In the genomic region with DNA sequence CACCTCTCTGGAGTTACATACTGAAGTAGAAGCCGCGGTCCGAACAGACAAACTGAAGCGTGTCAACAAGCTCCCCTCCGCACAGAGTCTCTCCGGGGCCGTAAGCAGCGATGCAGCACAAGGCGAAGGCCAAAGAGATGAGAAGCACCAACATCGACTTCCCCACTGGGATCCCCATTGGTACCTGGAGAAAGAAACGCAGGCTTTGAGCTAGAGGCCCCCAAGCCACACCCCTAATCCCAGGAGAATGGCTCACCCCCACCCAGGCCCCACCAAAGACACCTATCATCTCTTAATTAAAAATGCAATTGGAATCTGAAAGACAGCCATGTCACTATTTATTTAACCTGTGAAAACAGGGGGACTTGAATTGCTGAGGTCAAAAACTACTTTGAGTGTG, we compare ENCODE assay signal across 12 mouse cellular contexts. TPM values are rescaled to one million over a fixed set of nuclear protein-coding genes. Genes with fewer than 3 reads are reported as not detected.
DNase-seq lines count a peak whose midpoint lies in the region; ATAC-seq and TF ChIP-seq lines count a peak whose summit lies in the region.
"Had no signal": no experiment of that assay in that cellular context is flagged by ENCODE, and none has a peak within 500 bp of the region (broad histone marks: within the 10 kb centered on the region; RNA-seq: fewer than 3 reads in every experiment).

No protein-coding gene starts in this region.

- 18% methylated on average over 11 of the region's 11 CpGs for WGBS in heart, embryonic 14.5 days
- 22% methylated on average over 11 of the region's 11 CpGs for WGBS in liver, embryonic 13.5 days (ENCODE audit: insufficient replicate concordance)
- 51% methylated on average over 11 of the region's 11 CpGs for WGBS in thymus, adult 2 months

- H3K4me1 ChIP-seq in heart, embryonic 14.5 days (ENCODE audit: control insufficient read depth in 2 of 2, insufficient read depth in 2 of 2, low read length in 2 of 2) = peaks cover 0 to 20% of the 10 kb centered on the region in 2 experiments; a peak in 3 of 4 replicates
- no peaks in the 10 kb centered on the region for H3K4me1 ChIP-seq in embryonic fibroblast, embryonic 13.5 days (ENCODE audit: control insufficient read depth, insufficient read depth, low read length)
- peaks cover 13% of the 10 kb centered on the region for H3K4me1 ChIP-seq in liver, embryonic 13.5 days (replicated peaks)
- H3K4me1 ChIP-seq in thymus, adult 2 months (replicated peaks; ENCODE audit: control insufficient read depth, insufficient read depth, low read length) = no peaks in the 10 kb centered on the region; the same call in none of the 2 replicates

- peaks cover 62% of the 10 kb centered on the region for H3K36me3 ChIP-seq in heart, embryonic 14.5 days (ENCODE audit: control insufficient read depth, insufficient read depth, low read length)
- 0 out of 2 replicates have a peak, but pooled peaks cover 3% of the 10 kb centered on the region for H3K36me3 ChIP-seq in liver, embryonic 13.5 days
- H3K36me3 ChIP-seq in thymus, adult 2 months (ENCODE audit: control insufficient read depth, insufficient read depth, low read length) = no peaks in the 10 kb centered on the region

- H3K27me3 ChIP-seq in heart, embryonic 14.5 days (ENCODE audit: control insufficient read depth, insufficient read depth, low read length) = peaks cover 62% of the 10 kb centered on the region
- peaks cover 88% of the 10 kb centered on the region for H3K27me3 ChIP-seq in liver, embryonic 13.5 days
- peaks cover 26% of the 10 kb centered on the region for H3K27me3 ChIP-seq in thymus, adult 2 months (ENCODE audit: control insufficient read depth, insufficient read depth, low read length)

- H3K9ac ChIP-seq in heart, embryonic 14.5 days (ENCODE audit: low read length) = peak overlapping the region; percentile 95
- H3K9ac ChIP-seq in liver, embryonic 13.5 days = 0 out of 2 replicates have a peak overlapping the region, but pooled peaks have one; percentile 5

- H3K4me2 ChIP-seq in heart, embryonic 14.5 days (ENCODE audit: low read length) = peak overlapping the region; percentile 65
- peak overlapping the region; percentile 47 for H3K4me2 ChIP-seq in liver, embryonic 13.5 days

- peak overlapping the region; percentile 42 to 70; a peak in 3 of 4 replicates for H3K27ac ChIP-seq in heart, embryonic 14.5 days (replicated peaks in 1 of 2; ENCODE audit: control insufficient read depth in 1 of 2, insufficient read depth in 1 of 2, low read depth in 2 of 2, low read length in 2 of 2)
- no peak overlapping the region for H3K27ac ChIP-seq in embryonic fibroblast, embryonic 13.5 days (ENCODE audit: insufficient read depth, low read length)
- H3K27ac ChIP-seq in liver, embryonic 13.5 days = peak overlapping the region; percentile 43; the same call in 1 of the 2 replicates
- no peak overlapping the region for H3K27ac ChIP-seq in thymus, adult 2 months (ENCODE audit: control insufficient read depth, insufficient read depth, low read length)

- intact Hi-C loops in heart, postnatal 14 days (cut with DNase I) = no loop called here

- peak overlapping the region; percentile 62 for H3K4me3 ChIP-seq in heart, embryonic 14.5 days (ENCODE audit: control insufficient read depth in 1 of 2, insufficient read depth in 1 of 2, low read depth in 1 of 2, low read length in 2 of 2)
- H3K4me3 ChIP-seq in embryonic fibroblast, embryonic 13.5 days (ENCODE audit: insufficient read depth, low read length) = peak overlapping the region; percentile 40
- H3K4me3 ChIP-seq in liver, embryonic 13.5 days (replicated peaks) = peak overlapping the region; percentile 47
- no peak overlapping the region for H3K4me3 ChIP-seq in thymus, adult 2 months (ENCODE audit: control insufficient read depth, insufficient read depth, low read length)

- ATAC-seq in heart, embryonic 14.5 days (ENCODE audit: insufficient number of reproducible peaks, insufficient read depth, low FRiP score, low read depth) = no peak
- ATAC-seq in liver, embryonic 13.5 days (ENCODE audit: low read depth) = no peak
- ATAC-seq in cerebellum, adult (ENCODE audit: insufficient number of reproducible peaks, low FRiP score, low TSS enrichment) = no peak
- ATAC-seq: CD4-positive, CD25-positive, alpha-beta regulatory T cell, adult 4 months had no signal

- H3K9me3 ChIP-seq in heart, embryonic 14.5 days (ENCODE audit: control insufficient read depth, low read length) = no peaks in the 10 kb centered on the region
- H3K9me3 ChIP-seq in liver, embryonic 13.5 days (replicated peaks) = no peaks in the 10 kb centered on the region

- no peak for DNase-seq in heart, postnatal 14 days
- peak; percentile 60 for DNase-seq in ES-CJ7 (ENCODE audit: low read depth, low spot score)
- DNase-seq in liver, embryonic 13.5 days = no peak
- no peak for DNase-seq in c-Kit-positive CD71-positive TER-119-positive erythroid progenitor cells, embryonic 14.5 days (ENCODE audit: low spot score)
- no peak for DNase-seq in thymus, adult 2 months
- DNase-seq: thymus, postnatal 25 days had no signal

- peak; percentile 13; the same call in 1 of the 2 replicates for TF ChIP-seq POLR2A in embryonic fibroblast, embryonic 13.5 days (IDR thresholded peaks at IDR 0.05; ENCODE audit: low read depth, low read length)
- TF ChIP-seq POLR2A in thymus, adult 2 months (IDR thresholded peaks at IDR 0.05; ENCODE audit: control insufficient read depth, extremely low read depth, insufficient read depth, low read length, poor library complexity) = no peak

- TF ChIP-seq CTCF in embryonic fibroblast, embryonic 13.5 days (IDR thresholded peaks at IDR 0.05; ENCODE audit: borderline replicate concordance, insufficient read depth, low read length) = no peak
- TF ChIP-seq CTCF in thymus, adult 2 months (IDR thresholded peaks at IDR 0.05; ENCODE audit: borderline replicate concordance, control insufficient read depth, extremely low read depth, insufficient read depth, low read length, poor library complexity) = no peak

RNA-seq across cellular contexts. Expression of gene Igf2, which starts 11.0 kb away (rescaled TPM):
- 1,590 and 1,642 TPM in 2 replicates for polyA plus RNA-seq in heart, embryonic 14.5 days (2014; fragmentation: Nextera tagmentation; extraction: Ambion mirVana)
- total RNA-seq in heart, postnatal 14 days (2021) = 100 to 1,000 TPM; 349 to 384 TPM
- 2,532 and 4,944 TPM in 2 replicates for polyA plus RNA-seq in embryonic fibroblast, embryonic 13.5 days (2011; ENCODE audit: insufficient read length, low read depth, missing spikeins)
- 369 and 378 TPM in 2 replicates for polyA plus RNA-seq in liver, embryonic 13.5 days (2015; fragmentation: Nextera tagmentation; extraction: Ambion mirVana)
- 7.5 and 13.8 TPM in 2 replicates for polyA plus RNA-seq in thymus, adult 2 months (2012; rRNA removed)

RNA-seq across cellular contexts. Expression of gene Gm49394, which starts 14.1 kb away (rescaled TPM):
- polyA plus RNA-seq in heart, embryonic 14.5 days (2014; fragmentation: Nextera tagmentation; extraction: Ambion mirVana) = 0.04 TPM in 1 of 2 replicates, not detected in the other
- not detected for total RNA-seq in heart, postnatal 14 days (2021)
- polyA plus RNA-seq in embryonic fibroblast, embryonic 13.5 days (2011; ENCODE audit: insufficient read length, low read depth, missing spikeins) = 0.45 and 0.93 TPM in 2 replicates
- polyA plus RNA-seq in liver, embryonic 13.5 days (2015; fragmentation: Nextera tagmentation; extraction: Ambion mirVana) = not detected in 2 replicates
- polyA plus RNA-seq in thymus, adult 2 months (2012; rRNA removed) = 0.04 and 0.11 TPM in 2 replicates
- total RNA-seq: gastrocnemius, adult 18-20 months; left cerebral cortex, postnatal 36 days had no signal
- polyA plus RNA-seq: CD4-positive, CD25-positive, alpha-beta regulatory T cell, adult 4 months had no signal

Comparison
In these comparisons a context has a peak if more than half of its experiments do, and no peak if none do; other contexts are left out.
1. H3K27ac ChIP-seq: peak in heart, embryonic 14.5 days (2 of 2) and liver, embryonic 13.5 days (single experiment); none in embryonic fibroblast, embryonic 13.5 days (single experiment) and thymus, adult 2 months (single experiment).
2. RNA of gene Igf2, which starts 11.0 kb away (polyA plus RNA-seq): 2,532 to 4,944 TPM in embryonic fibroblast, embryonic 13.5 days, 1,590 to 1,642 TPM in heart, embryonic 14.5 days and 369 to 378 TPM in liver, embryonic 13.5 days; 7.5 to 13.8 TPM in thymus, adult 2 months; every median in the first group is over 10 times any median in the second.